Mouse (Mus musculus) hindbrain, embryonic 10.5 days (tissue): ENCODE measurements around the gene Gm42517. TPM values are rescaled to one million over a fixed set of nuclear protein-coding genes. Genes with fewer than 3 reads are reported as not detected.
A peak's percentile ranks its signal among the peaks of the same experiment; 100 is the strongest.

Experiments
- DNase-seq: peaks from one replicate; pipeline ENCODE4 v3.0.0-alpha.2; 2017; ENCODE audit warnings: low spot score
- H3K27ac ChIP-seq: fragments of 300-500 bp; sonication (generic); 2 replicates; pipeline ENCODE4 v1.5.1; 2016; ENCODE audit warnings: mild to moderate bottlenecking, moderate library complexity
- H3K27me3 ChIP-seq: fragments of 300-500 bp; sonication (generic); 2 replicates; pipeline ENCODE4 v1.6.1; 2016; ENCODE audit warnings: mild to moderate bottlenecking; ENCODE audit not compliant: poor library complexity, insufficient read depth, severe bottlenecking
- H3K36me3 ChIP-seq: fragments of 300-500 bp; sonication (generic); 2 replicates; pipeline ENCODE4 v1.6.1; 2016; ENCODE audit warnings: mild to moderate bottlenecking, moderate library complexity
- H3K4me1 ChIP-seq: fragments of 300-500 bp; sonication (generic); replicated peaks from 2 replicates; pipeline ENCODE4 v1.6.1; 2016; ENCODE audit warnings: mild to moderate bottlenecking
- H3K4me3 ChIP-seq: fragments of 300-500 bp; sonication (generic); 2 replicates; pipeline ENCODE4 v1.5.1; 2016; ENCODE audit warnings: mild to moderate bottlenecking, moderate library complexity
- H3K9me3 ChIP-seq: fragments of 300-500 bp; sonication (generic); 2 replicates; pipeline ENCODE4 v1.6.1; 2016; ENCODE audit warnings: mild to moderate bottlenecking, moderate library complexity
- WGBS: fragments of 180-500 bp; shearing (Covaris S2); methylation state at CpG from one replicate; pipeline ENCODE4 v1.1.7; 2016; 5-methylcytosine and 5-hydroxymethylcytosine counted together
- polyA plus RNA-seq: library from polyadenylated mRNA; unstranded; fragments of >200 nt; fragmentation: Nextera tagmentation; extraction: Ambion mirVana; gene quantifications from 2 replicates; pipeline ENCODE4 v1.2.1, GENCODE M21; 2016

The Gm42517 gene
- not detected in 2 replicates for polyA plus RNA-seq

- Histone ChIP-seq H3K4me3 (peak within 1 kb of the TSS; percentile 60), H3K36me3 (no peaks in the 10 kb centered on the region), H3K4me1 (peaks cover 32% of the 10 kb centered on the region), H3K27me3 (peaks cover 99% of the 10 kb centered on the region), H3K27ac (peak within 1 kb of the TSS; percentile 6; the same call in 1 of the 2 replicates), H3K9me3 (no peaks in the 10 kb centered on the region)
- WGBS, result 2% methylated on average over 36 of the region's 36 CpGs
- no peak for DNase-seq
These were observed at the start of gene Gm42517 for GRCm38 (mm10) chr5:108367871-108368332. Gene Gm42517 (minus strand): TSS chr5:108367922.

GRCm38 (mm10) chr5:108414711-108415110, 47.0 kb upstream of the Gm42517 start:
- H3K4me1 ChIP-seq, result no peaks in the 10 kb centered on the region
- DNase-seq, result no peak
- 69% methylated on average over 2 of the region's 2 CpGs for WGBS
- H3K27ac ChIP-seq, result no peak overlapping the region
- H3K9me3 ChIP-seq, result no peaks in the 10 kb centered on the region
- H3K27me3 ChIP-seq, result no peaks in the 10 kb centered on the region
- H3K4me3 ChIP-seq, result no peak overlapping the region
- H3K36me3 ChIP-seq, result no peaks in the 10 kb centered on the region

GRCm38 (mm10) chr5:108406977-108407376, 39.3 kb upstream of the Gm42517 start:
- Histone ChIP-seq H3K9me3 (no peaks in the 10 kb centered on the region), H3K27me3 (no peaks in the 10 kb centered on the region), H3K27ac (no peak overlapping the region), H3K4me3 (no peak overlapping the region), H3K36me3 (no peaks in the 10 kb centered on the region), H3K4me1 (no peaks in the 10 kb centered on the region)
- no peak for DNase-seq
- WGBS, result 82% methylated on average over 2 of the region's 2 CpGs

DNA sequence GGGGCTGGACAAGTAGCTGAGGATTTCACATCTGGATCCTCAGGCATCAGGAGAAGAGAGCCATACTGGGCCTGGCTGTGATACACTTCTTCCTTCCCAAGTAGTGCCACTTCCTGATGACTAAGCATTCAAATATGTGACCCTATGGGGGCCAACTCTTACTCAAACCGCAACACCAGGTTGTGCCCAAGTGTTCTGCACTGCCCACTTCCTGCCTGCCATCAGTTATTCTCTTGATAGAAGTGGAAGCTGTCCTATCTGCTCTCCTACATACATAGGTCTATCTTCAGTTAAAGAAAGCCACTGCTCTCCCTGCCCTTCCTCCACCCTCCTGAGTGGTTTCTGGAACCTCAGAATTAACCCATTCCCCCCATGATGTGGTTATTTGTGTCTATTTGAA, 37.7 kb upstream of the Gm42517 start:
- Histone ChIP-seq H3K27ac (no peak overlapping the region), H3K4me3 (no peak overlapping the region), H3K27me3 (no peaks in the 10 kb centered on the region), H3K36me3 (no peaks in the 10 kb centered on the region), H3K9me3 (no peaks in the 10 kb centered on the region), H3K4me1 (no peaks in the 10 kb centered on the region)
- no peak for DNase-seq
- 87% methylated on average over 1 of the region's 1 CpGs for WGBS

DNA sequence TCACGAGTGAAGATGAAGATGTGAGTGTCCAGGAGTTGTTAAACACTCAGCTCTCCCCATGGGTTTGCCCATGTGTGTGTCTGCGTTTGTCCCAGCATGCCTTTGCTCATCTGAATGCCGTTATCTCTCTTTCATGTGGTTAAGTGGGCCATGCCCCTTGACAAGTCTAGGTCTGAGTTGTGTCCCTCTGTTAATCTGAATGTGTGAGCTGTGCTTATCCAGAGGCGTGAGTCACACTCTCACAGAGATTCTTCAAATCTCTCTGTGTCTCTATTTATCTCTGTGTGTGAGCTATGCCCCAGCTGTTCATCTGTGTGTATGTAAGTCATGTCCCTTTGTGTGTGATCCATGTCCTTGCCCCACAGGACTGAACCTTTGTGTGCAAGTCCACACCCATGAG, 35.7 kb upstream of the Gm42517 start:
- no peaks in the 10 kb centered on the region for H3K9me3 ChIP-seq
- WGBS, result 81% methylated on average over 4 of the region's 4 CpGs
- H3K4me1 ChIP-seq, result no peaks in the 10 kb centered on the region
- no peak for DNase-seq
- H3K27me3 ChIP-seq, result no peaks in the 10 kb centered on the region
- no peak overlapping the region for H3K27ac ChIP-seq
- H3K4me3 ChIP-seq, result no peak overlapping the region
- no peaks in the 10 kb centered on the region for H3K36me3 ChIP-seq

DNA sequence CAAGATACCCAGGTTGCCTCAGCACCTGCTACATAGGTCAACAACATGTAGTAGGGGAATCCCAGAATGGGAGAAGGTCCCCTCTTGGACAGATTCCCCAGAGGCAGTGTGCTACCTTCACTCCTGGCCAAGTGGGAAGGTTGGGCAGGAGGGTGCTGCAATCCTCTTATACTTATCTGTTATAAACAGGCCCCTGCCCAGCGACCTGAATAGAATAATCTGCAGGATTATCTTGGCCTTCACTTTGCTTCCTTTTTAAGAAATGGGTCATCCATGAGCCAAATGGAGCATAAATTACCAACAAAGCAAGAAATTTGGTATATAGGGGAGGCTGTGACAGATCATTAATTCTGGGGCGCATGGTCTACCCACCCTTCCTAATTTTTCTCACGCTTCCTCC, 22.0 kb upstream of the Gm42517 start:
- DNase-seq, result no peak
- H3K9me3 ChIP-seq, result no peaks in the 10 kb centered on the region
- no peak overlapping the region for H3K4me3 ChIP-seq
- no peak overlapping the region for H3K27ac ChIP-seq
- H3K36me3 ChIP-seq, result no peaks in the 10 kb centered on the region
- no peaks in the 10 kb centered on the region for H3K4me1 ChIP-seq
- 78% methylated on average over 3 of the region's 3 CpGs for WGBS
- no peaks in the 10 kb centered on the region for H3K27me3 ChIP-seq

DNA sequence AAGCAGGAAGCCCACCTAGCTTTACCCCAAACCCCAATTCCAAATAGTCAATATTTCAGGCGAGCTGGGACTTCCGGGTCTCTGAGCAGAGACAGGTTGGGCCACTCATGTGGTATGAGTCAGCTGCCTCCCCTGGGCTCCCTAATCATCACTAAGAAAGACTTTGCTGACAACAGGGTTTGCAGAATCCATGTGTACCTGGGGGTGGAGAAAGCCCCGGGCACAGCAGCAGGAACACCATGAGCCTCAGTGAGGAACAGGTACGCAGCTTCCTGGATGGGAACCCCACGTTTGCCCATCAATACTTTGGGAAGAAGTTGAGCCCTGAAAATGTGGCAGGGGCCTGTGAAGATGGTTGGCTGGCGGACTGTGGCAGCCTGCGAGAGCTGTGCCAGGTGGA, 20.5 kb upstream of the Gm42517 start, which contains the start of gene Pde6b:
Gene Pde6b, plus strand, starts transcription at position 191 of the 400 bp plus-strand sequence.
- Histone ChIP-seq H3K27ac (no peak within 1 kb of the TSS), H3K4me3 (no peak within 1 kb of the TSS), H3K27me3 (no peaks in the 10 kb centered on the region), H3K36me3 (no peaks in the 10 kb centered on the region), H3K4me1 (no peaks in the 10 kb centered on the region), H3K9me3 (no peaks in the 10 kb centered on the region)
- no peak for DNase-seq
- WGBS, result 75% methylated on average over 7 of the region's 7 CpGs

DNA sequence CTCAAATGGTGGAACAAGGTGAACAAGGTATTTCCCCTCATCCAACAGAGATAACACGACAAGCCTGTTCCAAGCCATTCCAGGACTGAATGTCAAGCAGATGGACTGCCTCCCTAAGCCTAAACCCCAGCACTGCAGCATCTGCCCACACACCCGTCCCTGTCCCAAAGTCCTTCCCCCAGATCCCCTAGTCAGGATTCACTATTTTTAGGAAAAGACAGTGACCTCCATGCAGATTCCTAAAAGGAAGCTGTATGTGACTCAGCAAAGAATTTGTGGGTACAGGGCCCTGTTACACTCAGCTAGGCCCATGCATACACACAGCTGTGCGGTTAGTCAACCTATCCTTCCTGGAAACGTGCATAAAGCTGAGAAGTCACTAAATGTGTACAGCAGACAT, 18.7 kb upstream of the Gm42517 start:
- H3K27me3 ChIP-seq, result no peaks in the 10 kb centered on the region
- H3K27ac ChIP-seq, result no peak overlapping the region
- no peaks in the 10 kb centered on the region for H3K4me1 ChIP-seq
- no peak overlapping the region for H3K4me3 ChIP-seq
- no peak for DNase-seq
- H3K36me3 ChIP-seq, result no peaks in the 10 kb centered on the region
- H3K9me3 ChIP-seq, result no peaks in the 10 kb centered on the region
- WGBS, result 79% methylated on average over 4 of the region's 4 CpGs

GRCm38 (mm10) chr5:108385632-108386031, 17.9 kb upstream of the Gm42517 start:
- H3K4me1 ChIP-seq, result no peaks in the 10 kb centered on the region
- H3K27me3 ChIP-seq, result no peaks in the 10 kb centered on the region
- H3K27ac ChIP-seq, result no peak overlapping the region
- WGBS, result 92% methylated on average over 2 of the region's 2 CpGs
- H3K36me3 ChIP-seq, result no peaks in the 10 kb centered on the region
- DNase-seq, result no peak
- H3K9me3 ChIP-seq, result no peaks in the 10 kb centered on the region
- H3K4me3 ChIP-seq, result no peak overlapping the region

GRCm38 (mm10) chr5:108378346-108378745, 10.6 kb upstream of the Gm42517 start:
- Histone ChIP-seq H3K4me3 (no peak overlapping the region), H3K27ac (no peak overlapping the region), H3K4me1 (no peaks in the 10 kb centered on the region), H3K9me3 (no peaks in the 10 kb centered on the region), H3K36me3 (no peaks in the 10 kb centered on the region), H3K27me3 (no peaks in the 10 kb centered on the region)
- WGBS, result 90% methylated on average over 4 of the region's 4 CpGs
- DNase-seq, result no peak

- Histone ChIP-seq H3K27ac (no peak overlapping the region), H3K4me3 (no peak overlapping the region), H3K4me1 (no peaks in the 10 kb centered on the region), H3K36me3 (no peaks in the 10 kb centered on the region), H3K27me3 (peaks cover 19% of the 10 kb centered on the region), H3K9me3 (no peaks in the 10 kb centered on the region)
- no peak for DNase-seq
- 78% methylated on average over 1 of the region's 1 CpGs for WGBS
These were observed 8.3 kb upstream of the Gm42517 start for GRCm38 (mm10) chr5:108376059-108376458.

DNA sequence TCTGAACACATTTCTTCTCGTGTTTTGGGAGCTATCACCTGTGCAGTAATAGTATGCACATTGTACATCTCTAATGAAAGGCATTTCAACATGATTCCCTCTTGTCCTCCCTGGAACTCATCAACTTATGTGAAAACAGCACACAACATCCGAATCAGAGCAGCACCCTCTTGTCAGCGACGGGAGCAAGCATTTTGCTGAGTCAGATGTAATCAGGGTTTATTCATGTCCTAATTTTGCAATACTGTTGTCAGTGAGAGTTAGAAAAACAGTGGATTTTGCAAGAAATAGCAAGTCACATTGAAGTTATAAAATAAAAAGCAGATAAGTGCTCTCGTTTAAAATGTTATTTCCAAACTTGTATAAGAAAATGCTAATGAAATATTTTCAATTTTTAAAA, 6.4 kb upstream of the Gm42517 start:
- 83% methylated on average over 5 of the region's 5 CpGs for WGBS

GRCm38 (mm10) chr5:108369964-108370363, 2.2 kb upstream of the Gm42517 start:
- no peak overlapping the region for H3K4me3 ChIP-seq
- H3K27ac ChIP-seq, result no peak overlapping the region
- peaks cover 79% of the 10 kb centered on the region for H3K27me3 ChIP-seq
- H3K36me3 ChIP-seq, result no peaks in the 10 kb centered on the region
- no peak for DNase-seq
- H3K9me3 ChIP-seq, result no peaks in the 10 kb centered on the region
- H3K4me1 ChIP-seq, result peaks cover 32% of the 10 kb centered on the region
- WGBS, result 2% methylated on average over 6 of the region's 6 CpGs

More for the DNA sequence above, 6.4 kb upstream of the Gm42517 start:
- no peaks in the 10 kb centered on the region for H3K9me3 ChIP-seq
- DNase-seq, result no peak
- peaks cover 4% of the 10 kb centered on the region for H3K4me1 ChIP-seq
- H3K27ac ChIP-seq, result no peak overlapping the region
- no peaks in the 10 kb centered on the region for H3K36me3 ChIP-seq
- no peak overlapping the region for H3K4me3 ChIP-seq
- H3K27me3 ChIP-seq, result peaks cover 39% of the 10 kb centered on the region
